Comparison of ENCODE assay signal across 37 mouse cellular contexts in genomic region chr1:38001956-38002355, GRCm38 (mm10). TPM values are rescaled to one million over a fixed set of nuclear protein-coding genes. Genes with fewer than 3 reads are reported as not detected.
DNase-seq lines count a peak whose midpoint lies in the region; ATAC-seq lines count a peak whose summit lies in the region.
"Had no signal": no experiment of that assay in that cellular context is flagged by ENCODE, and none has a peak within 500 bp of the region (broad histone marks: within the 10 kb centered on the region; RNA-seq: fewer than 3 reads in every experiment).

No protein-coding gene starts in this region.

- H3K4me1 ChIP-seq in erythroblast, embryonic 14.5 days (ENCODE audit: control insufficient read depth): peaks cover 73% of the 10 kb centered on the region
- peaks cover 62% of the 10 kb centered on the region for H3K4me1 ChIP-seq in megakaryocyte, embryonic 14.5 days

- peak overlapping the region; percentile 12 for H3K4me3 ChIP-seq in erythroblast, embryonic 14.5 days (replicated peaks)
- H3K4me3 ChIP-seq in megakaryocyte, embryonic 14.5 days (replicated peaks): peak overlapping the region; percentile 69
- H3K4me3 ChIP-seq: forebrain, embryonic 10.5 days; forebrain, embryonic 15.5 days; heart, adult 2 months; heart, embryonic 12.5 days; midbrain, embryonic 13.5 days; neural tube, embryonic 13.5 days had no signal

- no peaks in the 10 kb centered on the region for H3K9me3 ChIP-seq in erythroblast, embryonic 14.5 days (ENCODE audit: control insufficient read depth, low read length)
- H3K9me3 ChIP-seq in megakaryocyte, embryonic 14.5 days: no peaks in the 10 kb centered on the region
- H3K9me3 ChIP-seq: forebrain, embryonic 10.5 days; forebrain, embryonic 15.5 days; heart, embryonic 12.5 days; midbrain, embryonic 13.5 days; neural tube, embryonic 13.5 days had no signal

- DNase-seq in T-cell, adult 2 months (ENCODE audit: low spot score): peak; percentile 8
- no peak for DNase-seq in adrenal gland, postnatal 36 days
- no peak for DNase-seq in adrenal gland, postnatal 14 days
- DNase-seq: cerebellum, adult 11 months; cerebellum, adult 9-10 months; cerebellum, postnatal 36 days; gastrocnemius, postnatal 36 days; heart, adult 2 months; kidney, adult 9 months; kidney, postnatal 10 days; layer of hippocampus, adult 9-11 months; lung, embryonic 14.5 days; lung, postnatal 14 days; right cerebral cortex, postnatal 4 days; thymus, postnatal 4 days had no signal

- H3K27me3 ChIP-seq in erythroblast, embryonic 14.5 days (ENCODE audit: control insufficient read depth): no peaks in the 10 kb centered on the region
- no peaks in the 10 kb centered on the region for H3K27me3 ChIP-seq in megakaryocyte, embryonic 14.5 days (replicated peaks)
- H3K27me3 ChIP-seq: forebrain, embryonic 15.5 days; heart, embryonic 12.5 days; midbrain, embryonic 13.5 days; neural tube, embryonic 13.5 days had no signal

- no peak for ATAC-seq in erythroblast, adult 5-6 weeks (replicated peaks; ENCODE audit: low FRiP score, poor library complexity, severe bottlenecking)
- ATAC-seq in megakaryocyte, adult 5-6 weeks (ENCODE audit: poor library complexity, severe bottlenecking): no peak
- ATAC-seq: forebrain, embryonic 15.5 days; intestine, postnatal 0 days; midbrain, embryonic 13.5 days had no signal

- peaks cover 44% of the 10 kb centered on the region for H3K36me3 ChIP-seq in erythroblast, embryonic 14.5 days (ENCODE audit: control insufficient read depth)
- peaks cover 29% of the 10 kb centered on the region for H3K36me3 ChIP-seq in megakaryocyte, embryonic 14.5 days (replicated peaks; ENCODE audit: low read length)
- H3K36me3 ChIP-seq: forebrain, embryonic 15.5 days; heart, embryonic 12.5 days; midbrain, embryonic 13.5 days; neural tube, embryonic 13.5 days had no signal

RNA-seq across cellular contexts. Expression of gene Eif5b, which starts 4.1 kb away (rescaled TPM):
- 10.1 and 11.0 TPM in 2 replicates for polyA plus RNA-seq in erythroblast, embryonic 14.5 days (2012)
- total RNA-seq in erythroblast, adult 5-6 weeks (2015; ENCODE audit: low replicate concordance): 18.6 and 20.5 TPM in 2 replicates
- total RNA-seq in erythroblast, adult 5-6 weeks (2017; ENCODE audit: low replicate concordance): 10.6 and 20.4 TPM in 2 replicates
- 3.5 and 69.6 TPM in 2 replicates for polyA plus RNA-seq in megakaryocyte, embryonic 14.5 days (2012; ENCODE audit: insufficient read depth, low replicate concordance)
- total RNA-seq in megakaryocyte, adult 5-6 weeks (2015): 20.8 and 21.1 TPM in 2 replicates
- 7.6 and 14.3 TPM in 2 replicates for total RNA-seq in megakaryocyte, adult 5-6 weeks (2017)
- 10 to 100 TPM; 41.6 to 46.9 TPM for total RNA-seq in adrenal gland, postnatal 36 days (2021)
- total RNA-seq in adrenal gland, postnatal 14 days (2021): 45.0 and 48.2 TPM in 2 replicates

RNA-seq across cellular contexts. Expression of gene Txndc9, which starts 4.3 kb away (rescaled TPM):
- polyA plus RNA-seq in erythroblast, embryonic 14.5 days (2012): 0.46 and 1.1 TPM in 2 replicates
- 22.6 and 24.0 TPM in 2 replicates for total RNA-seq in erythroblast, adult 5-6 weeks (2015; ENCODE audit: low replicate concordance)
- total RNA-seq in erythroblast, adult 5-6 weeks (2017; ENCODE audit: low replicate concordance): 24.8 and 30.1 TPM in 2 replicates
- polyA plus RNA-seq in megakaryocyte, embryonic 14.5 days (2012; ENCODE audit: insufficient read depth, low replicate concordance): 3.2 and 4.8 TPM in 2 replicates
- 60.9 and 65.4 TPM in 2 replicates for total RNA-seq in megakaryocyte, adult 5-6 weeks (2015)
- 48.1 and 51.9 TPM in 2 replicates for total RNA-seq in megakaryocyte, adult 5-6 weeks (2017)
- 10 to 100 TPM; 78.2 to 83.3 TPM for total RNA-seq in adrenal gland, postnatal 36 days (2021)
- total RNA-seq in adrenal gland, postnatal 14 days (2021): 68.2 and 69.0 TPM in 2 replicates

RNA-seq across cellular contexts. Expression of gene Lyg1, which starts 44.4 kb away (rescaled TPM):
- polyA plus RNA-seq in erythroblast, embryonic 14.5 days (2012): not detected in 2 replicates
- not detected in 2 replicates for total RNA-seq in erythroblast, adult 5-6 weeks (2015; ENCODE audit: low replicate concordance)
- total RNA-seq in erythroblast, adult 5-6 weeks (2017; ENCODE audit: low replicate concordance): not detected in 2 replicates
- polyA plus RNA-seq in megakaryocyte, embryonic 14.5 days (2012; ENCODE audit: insufficient read depth, low replicate concordance): not detected in 2 replicates
- total RNA-seq in megakaryocyte, adult 5-6 weeks (2015): not detected in 2 replicates
- not detected in 2 replicates for total RNA-seq in megakaryocyte, adult 5-6 weeks (2017)
- not detected for total RNA-seq in adrenal gland, postnatal 36 days (2021)
- total RNA-seq in adrenal gland, postnatal 14 days (2021): not detected in 2 replicates
- total RNA-seq: adrenal gland, adult 18-20 months; gastrocnemius, adult 18-20 months; gastrocnemius, postnatal 36 days; heart, adult 2 months; hematopoietic stem cell, adult 5-6 weeks; left cerebral cortex, postnatal 14 days; liver, adult 2 months had no signal
- polyA plus RNA-seq: embryonic facial prominence, embryonic 11.5 days; forebrain, embryonic 10.5 days; forebrain, embryonic 15.5 days; frontal cortex, adult 2 months; heart, adult 2 months; heart, embryonic 12.5 days; heart, postnatal 0 days; hindbrain, embryonic 14.5 days; intestine, postnatal 0 days; large intestine, adult 2 months; limb, embryonic 11.5 days; liver, adult 2 months; lung, embryonic 14.5 days; midbrain, embryonic 13.5 days; neural tube, embryonic 13.5 days; spleen, adult 2 months had no signal
